Mouse (Mus musculus) CH12.LX (cell line): ENCODE measurements around the gene Anapc15-ps. TPM values are rescaled to one million over a fixed set of nuclear protein-coding genes. Genes with fewer than 3 reads are reported as not detected.

Experiments
- DNase-seq: peaks from one replicate; pipeline ENCODE4 v3.0.0-alpha.2; 2013; ENCODE audit errors: extremely low read depth
- H3K27ac ChIP-seq: 2 replicates; pipeline ENCODE4 v1.5.1; 2012; ENCODE audit warnings: low read depth, mild to moderate bottlenecking, control low read depth, moderate library complexity; ENCODE audit not compliant: insufficient read depth
- H3K27me3 ChIP-seq: replicated peaks from 2 replicates; pipeline ENCODE3; 2012; ENCODE audit warnings: inconsistent platforms
- H3K36me3 ChIP-seq, 2 experiments: replicated peaks in 1 of 2; 2 replicates each; pipeline versions ENCODE3 to v1.6.1; 2012; ENCODE audit warnings: inconsistent platforms in 1 of 2, low read length in 1 of 2, mild to moderate bottlenecking in 1 of 2, mixed read lengths in 1 of 2, moderate library complexity in 1 of 2; ENCODE audit not compliant: control insufficient read depth in 1 of 2, insufficient read depth in 1 of 2
- H3K4me1 ChIP-seq, 2 experiments: 2 replicates each; pipeline ENCODE4 v1.6.1; 2012; ENCODE audit warnings: inconsistent platforms in 1 of 2, moderate library complexity in 1 of 2; ENCODE audit not compliant: insufficient read depth in 2 of 2, control insufficient read depth in 1 of 2
- H3K4me2 ChIP-seq: 2 replicates; pipeline ENCODE4 v1.6.1; 2012; ENCODE audit warnings: low read depth, mild to moderate bottlenecking, control low read depth; ENCODE audit not compliant: poor library complexity, insufficient read depth, severe bottlenecking
- H3K4me3 ChIP-seq, 3 experiments: fragments of 150-350 bp in 1 of 3; sonication (generic) in 1 of 3; replicated peaks in 1 of 3; 2 replicates each; pipeline versions ENCODE3 to v1.5.1; 2011 to 2012; ENCODE audit warnings: low read depth in 2 of 3, low read length in 2 of 3, mild to moderate bottlenecking in 2 of 3, moderate library complexity in 2 of 3, control low read depth in 1 of 3, improper control_type of control experiment in 1 of 3, inconsistent platforms in 1 of 3, mixed read lengths in 1 of 3; ENCODE audit not compliant: poor library complexity in 1 of 3
- H3K79me2 ChIP-seq: replicated peaks from 2 replicates; pipeline ENCODE4 v1.6.1; 2012; ENCODE audit warnings: mild to moderate bottlenecking, moderate library complexity; ENCODE audit not compliant: control insufficient read depth, poor library complexity, insufficient read depth, severe bottlenecking; ENCODE audit errors: extremely low read depth
- H3K9ac ChIP-seq: 2 replicates; pipeline ENCODE4 v1.6.1; 2012; ENCODE audit warnings: low read depth, mild to moderate bottlenecking, control low read depth, moderate library complexity; ENCODE audit not compliant: insufficient read depth
- H3K9me3 ChIP-seq: replicated peaks from 2 replicates; pipeline ENCODE3; 2012; ENCODE audit warnings: low read length, inconsistent platforms, mixed read lengths
- BHLHE40 ChIP-seq: IDR thresholded peaks from 2 replicates; pipeline ENCODE4 v1.6.1; 2011; ENCODE audit warnings: mild to moderate bottlenecking, low read depth, low read length, improper control_type of control experiment
- E2F4 ChIP-seq: IDR thresholded peaks from 2 replicates; pipeline ENCODE4 v1.6.1; 2011; ENCODE audit warnings: low read depth, low read length, improper control_type of control experiment; ENCODE audit not compliant: insufficient replicate concordance
- HCFC1 ChIP-seq: IDR thresholded peaks from 2 replicates; pipeline ENCODE4 v1.6.1; 2012; ENCODE audit warnings: low read depth, mild to moderate bottlenecking, inconsistent platforms, low read length, improper control_type of control experiment
- JUN ChIP-seq: IDR thresholded peaks from 2 replicates; pipeline ENCODE4 v1.6.1; 2011; ENCODE audit warnings: low read depth, mild to moderate bottlenecking, low read length, improper control_type of control experiment, moderate library complexity; ENCODE audit not compliant: insufficient read depth
- JUND ChIP-seq: conservative IDR thresholded peaks from 2 replicates; pipeline ENCODE4 v1.6.1; 2011; ENCODE audit warnings: low read depth, low read length, improper control_type of control experiment
- KAT2A ChIP-seq: IDR thresholded peaks from 2 replicates; pipeline ENCODE4 v1.6.1; 2012; ENCODE audit warnings: low read length, improper control_type of control experiment, inconsistent platforms; ENCODE audit not compliant: insufficient replicate concordance
- MEF2A ChIP-seq: IDR thresholded peaks from 2 replicates; pipeline ENCODE4 v1.6.1; 2014; ENCODE audit warnings: low read depth, mild to moderate bottlenecking, inconsistent platforms, low read length, improper control_type of control experiment, borderline replicate concordance
- NELFE ChIP-seq: IDR thresholded peaks from 2 replicates; pipeline ENCODE4 v1.6.1; 2011; ENCODE audit warnings: low read depth, low read length, improper control_type of control experiment
- PAX5 ChIP-seq: IDR thresholded peaks from 2 replicates; pipeline ENCODE4 v1.6.1; 2012; ENCODE audit warnings: low read length, inconsistent platforms, mixed read lengths
- POLR2AphosphoS2 ChIP-seq: IDR thresholded peaks from 2 replicates; pipeline ENCODE4 v1.6.1; 2011; ENCODE audit warnings: low read depth, low read length, improper control_type of control experiment
- RCOR1 ChIP-seq: conservative IDR thresholded peaks from 2 replicates; pipeline ENCODE4 v1.6.1; 2012; ENCODE audit warnings: low read depth, mild to moderate bottlenecking, inconsistent platforms, low read length, improper control_type of control experiment
- SIN3A ChIP-seq: IDR thresholded peaks from 2 replicates; pipeline ENCODE4 v1.6.1; 2012; ENCODE audit warnings: low read length, improper control_type of control experiment, inconsistent platforms
- SMC3 ChIP-seq: IDR thresholded peaks from 2 replicates; pipeline ENCODE4 v1.6.1; 2011; ENCODE audit warnings: low read depth, low read length, improper control_type of control experiment
- TBP ChIP-seq: conservative IDR thresholded peaks from 2 replicates; pipeline ENCODE4 v1.6.1; 2011; ENCODE audit warnings: low read depth, low read length, improper control_type of control experiment
- UBTF ChIP-seq: IDR thresholded peaks from 2 replicates; pipeline ENCODE4 v1.6.1; 2012; ENCODE audit warnings: low read depth, mild to moderate bottlenecking, inconsistent platforms, low read length, improper control_type of control experiment, moderate library complexity
- USF1 ChIP-seq: IDR thresholded peaks from 2 replicates; pipeline ENCODE4 v1.6.1; 2014; ENCODE audit warnings: low read depth, mild to moderate bottlenecking, inconsistent platforms, low read length, improper control_type of control experiment
- ZC3H11A ChIP-seq: IDR thresholded peaks from 2 replicates; pipeline ENCODE4 v1.6.1; 2012; ENCODE audit warnings: low read depth, mild to moderate bottlenecking, inconsistent platforms, low read length, improper control_type of control experiment
- ZMIZ1 ChIP-seq: IDR thresholded peaks from 2 replicates; pipeline ENCODE4 v1.6.1; 2012; ENCODE audit warnings: low read depth, mild to moderate bottlenecking, inconsistent platforms, low read length, improper control_type of control experiment
- dilution Hi-C: fragments of 300-500 bp; cut with MboI; formaldehyde crosslinking; loops from 2 replicates; pipeline ENCODE4 v1.14.3; 2020; ENCODE audit warnings: low sequenced_read_pairs; ENCODE audit not compliant: extremely low pct_unique_long_range_greater_than_20kb, extremely low pct_ligation_motif_present
- in situ Hi-C: fragments of 300-500 bp; cut with MboI; formaldehyde crosslinking; loops from 3 replicates; pipeline ENCODE4 v1.14.3; 2019; ENCODE audit warnings: low sequenced_read_pairs, low pct_ligation_motif_present, low pct_unique_long_range_greater_than_20kb, mixed read lengths
- polyA plus RNA-seq: library from polyadenylated mRNA; unstranded; fragments of >175 nt; gene quantifications from 2 replicates; pipeline ENCODE4 v1.2.1, GENCODE M21; 2012; ENCODE audit warnings: low read depth; ENCODE audit not compliant: insufficient read length
- total RNA-seq, 2 experiments: library from RNA; depleted of rRNA; stranded (reverse); fragments of 300-350 nt in 1 of 2; fragments of >200 nt in 1 of 2; gene quantifications; 2 replicates each; pipeline ENCODE4 v1.2.3; 2012 to 2014

The Anapc15-ps gene
- total and polyA plus RNA-seq, 3 experiments: 2.8 TPM; not detected in 2

- peaks cover 3 to 9% of the 10 kb centered on the region in 2 experiments; a peak in 3 of 4 replicates for H3K4me1 ChIP-seq
- dilution Hi-C loops: no loop called here
- no peak overlapping the region for H3K27ac ChIP-seq
- H3K27me3 ChIP-seq: no peaks in the 10 kb centered on the region
- in situ Hi-C loops: no loop called here
- H3K4me3 ChIP-seq: no peak overlapping the region
- H3K36me3 ChIP-seq: peaks cover 0 to 9% of the 10 kb centered on the region in 2 experiments
- no peak overlapping the region for H3K9ac ChIP-seq
- no peak for DNase-seq
- H3K9me3 ChIP-seq: no peaks in the 10 kb centered on the region
- no peaks in the 10 kb centered on the region for H3K79me2 ChIP-seq
- H3K4me2 ChIP-seq: no peak overlapping the region
- TF ChIP-seq USF1 (no peak), KAT2A (no peak), ZC3H11A (no peak), JUN (no peak), UBTF (no peak), PAX5 (no peak), BHLHE40 (no peak), NELFE (no peak), MEF2A (no peak), SMC3 (no peak), ZMIZ1 (no peak), JUND (no peak), TBP (no peak), RCOR1 (no peak), HCFC1 (no peak), POLR2AphosphoS2 (no peak), SIN3A (no peak)
- TF ChIP-seq, all 38 proteins: peak for 0
Measured at GRCm38 (mm10) chr10:95684250-95684649, 11.0 kb upstream of the Anapc15-ps start.

GRCm38 (mm10) chr10:95683735-95684134, 10.5 kb upstream of the Anapc15-ps start:
- H3K9ac ChIP-seq: no peak overlapping the region
- H3K4me2 ChIP-seq: no peak overlapping the region
- no peak overlapping the region for H3K4me3 ChIP-seq
- peaks cover 2 to 11% of the 10 kb centered on the region in 2 experiments; a peak in 3 of 4 replicates for H3K4me1 ChIP-seq
- no peak overlapping the region for H3K27ac ChIP-seq
- DNase-seq: no peak
- H3K27me3 ChIP-seq: no peaks in the 10 kb centered on the region
- H3K79me2 ChIP-seq: no peaks in the 10 kb centered on the region
- in situ Hi-C loops: no loop called here
- dilution Hi-C loops: no loop called here
- no peaks in the 10 kb centered on the region for H3K9me3 ChIP-seq
- TF ChIP-seq SMC3: no peak
- TF ChIP-seq E2F4: no peak
- peaks cover 0 to 6% of the 10 kb centered on the region in 2 experiments for H3K36me3 ChIP-seq
